Mouse (Mus musculus): Measurements from ENCODE around the gene Gm11487.

DNA sequence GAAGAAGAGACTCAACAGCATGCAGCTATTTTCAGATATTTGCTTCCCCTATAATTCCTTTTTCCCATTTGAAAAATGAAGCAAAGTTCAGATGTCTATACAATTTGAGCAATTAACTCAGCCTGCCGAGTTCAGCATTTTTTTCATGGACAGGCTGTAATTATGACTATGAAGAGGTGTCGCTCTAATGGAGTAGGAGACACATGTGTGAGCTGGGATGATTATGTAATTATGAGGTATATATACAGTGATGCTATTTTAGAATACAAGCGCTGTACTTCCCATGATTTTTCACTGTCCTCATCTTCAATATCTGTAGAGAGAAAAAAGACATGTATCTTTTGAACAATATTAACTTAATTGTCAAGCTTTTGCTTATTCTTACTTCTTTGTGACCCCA is 21.0 kb upstream of the Gm11487 start:
- TF ChIP-seq CTCF (IDR thresholded peaks at IDR 0.05; ENCODE audit: low read depth, low read length) = no peak
- TF ChIP-seq POLR2A (IDR thresholded peaks at IDR 0.05; ENCODE audit: insufficient read depth, low read length) = no peak
- TF ChIP-seq EP300 (IDR thresholded peaks at IDR 0.05; ENCODE audit: insufficient read depth, low read depth, low read length) = no peak
